Mouse (Mus musculus) lung, adult 2 months (tissue): Measurements from ENCODE around the gene Ptprg.

Experiments used
- CTCF ChIP-seq: fragments of 200-500 bp; IDR thresholded peaks from 2 replicates; pipeline ENCODE4 v1.5.1; 2011; ENCODE audit warnings: mild to moderate bottlenecking, low read length, control low read depth; ENCODE audit not compliant: insufficient read depth
- POLR2A ChIP-seq: fragments of 200-500 bp; IDR thresholded peaks from 2 replicates; pipeline ENCODE4 v1.6.1; 2011; ENCODE audit warnings: low read depth, mild to moderate bottlenecking, control low read depth, low read length, borderline replicate concordance; ENCODE audit errors: extremely low read depth

GRCm38 (mm10) chr14:12198735-12199134 lies 645.4 kb downstream of the Ptprg start:
- TF ChIP-seq CTCF (no peak), POLR2A (no peak)
